Mouse (Mus musculus): ENCODE measurements around the gene Lrrc3b. TPM values are rescaled to one million over a fixed set of nuclear protein-coding genes. Genes with fewer than 3 reads are reported as not detected.

Lrrc3b gene
- total and polyA plus RNA-seq, 2 experiments from 2014 or later = 36.4 to 42.7 TPM

DNA sequence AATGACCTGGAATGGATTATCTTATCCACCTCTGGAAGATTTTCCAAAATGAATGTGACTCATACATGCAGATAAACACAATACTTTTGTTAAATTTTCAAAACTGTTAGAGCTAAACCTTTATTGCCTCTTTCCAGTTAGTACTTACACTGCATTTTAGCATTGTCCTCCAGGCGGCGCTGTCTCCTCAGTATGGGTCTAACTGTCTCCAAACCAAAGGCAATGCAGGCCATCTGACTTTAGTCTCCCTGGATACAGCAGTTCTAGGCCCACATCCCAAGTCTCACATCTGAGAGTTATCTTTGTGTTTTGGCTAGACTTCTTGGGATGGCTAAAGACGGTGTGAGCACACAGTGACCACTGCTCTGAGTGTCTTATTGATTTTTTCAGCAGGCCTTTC lies 83.3 kb downstream of the Lrrc3b start:
- no peaks in the 10 kb centered on the region for H3K36me3 ChIP-seq (ENCODE audit: insufficient read depth, low read length)
- peak; percentile 83 for DNase-seq (ENCODE audit: low spot score)
- TF ChIP-seq CTCF (IDR thresholded peaks at IDR 0.05; ENCODE audit: low read depth) = peak; percentile 80
- no peak overlapping the region for H3K4me3 ChIP-seq (ENCODE audit: low read length)
- no peak overlapping the region for H3K9ac ChIP-seq (replicated peaks; ENCODE audit: low read length)
- H3K4me1 ChIP-seq (ENCODE audit: insufficient read depth, low read length) = no peaks in the 10 kb centered on the region
- no peak overlapping the region for H3K4me2 ChIP-seq (ENCODE audit: low read depth, low read length)
- no peak overlapping the region for H3K27ac ChIP-seq
- no peaks in the 10 kb centered on the region for H3K9me3 ChIP-seq (ENCODE audit: low read length)
- 19% methylated on average over 3 of the region's 3 CpGs for WGBS
- 0 out of 2 replicates have a peak, but pooled peaks have one; percentile 45 for ATAC-seq
- H3K27me3 ChIP-seq (ENCODE audit: insufficient read depth, low read length) = no peaks in the 10 kb centered on the region

DNA sequence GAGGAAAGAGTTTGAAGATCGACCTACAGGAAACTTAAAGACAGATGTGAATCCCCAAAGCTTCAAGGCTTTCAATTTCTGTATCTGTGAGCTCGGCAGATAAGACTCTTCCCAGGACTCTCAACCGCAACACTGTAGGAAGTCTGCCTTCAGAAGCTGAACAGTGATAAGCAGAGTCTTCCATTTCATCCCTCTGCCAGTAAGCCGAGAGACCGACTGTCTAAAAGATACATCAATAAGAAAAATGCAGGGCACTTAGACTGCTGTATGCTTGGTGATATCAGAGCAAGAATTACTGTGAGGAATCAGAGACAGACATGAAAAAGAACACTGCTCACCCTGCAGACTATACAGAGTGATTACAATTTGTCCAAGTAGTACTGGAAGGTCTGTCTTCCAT lies 84.5 kb downstream of the Lrrc3b start:
- Histone ChIP-seq H3K4me3 (ENCODE audit: low read length) (no peak overlapping the region), H3K9me3 (ENCODE audit: low read length) (no peaks in the 10 kb centered on the region), H3K4me1 (ENCODE audit: insufficient read depth, low read length) (no peaks in the 10 kb centered on the region), H3K4me2 (ENCODE audit: low read depth, low read length) (no peak overlapping the region), H3K36me3 (ENCODE audit: insufficient read depth, low read length) (no peaks in the 10 kb centered on the region), H3K9ac (replicated peaks; ENCODE audit: low read length) (no peak overlapping the region), H3K27ac (no peak overlapping the region), H3K27me3 (ENCODE audit: insufficient read depth, low read length) (no peaks in the 10 kb centered on the region)
- 70% methylated on average over 5 of the region's 5 CpGs for WGBS
- no peak for TF ChIP-seq CTCF (IDR thresholded peaks at IDR 0.05; ENCODE audit: low read depth)
- ATAC-seq = no peak
- no peak for DNase-seq (ENCODE audit: low spot score)

DNA sequence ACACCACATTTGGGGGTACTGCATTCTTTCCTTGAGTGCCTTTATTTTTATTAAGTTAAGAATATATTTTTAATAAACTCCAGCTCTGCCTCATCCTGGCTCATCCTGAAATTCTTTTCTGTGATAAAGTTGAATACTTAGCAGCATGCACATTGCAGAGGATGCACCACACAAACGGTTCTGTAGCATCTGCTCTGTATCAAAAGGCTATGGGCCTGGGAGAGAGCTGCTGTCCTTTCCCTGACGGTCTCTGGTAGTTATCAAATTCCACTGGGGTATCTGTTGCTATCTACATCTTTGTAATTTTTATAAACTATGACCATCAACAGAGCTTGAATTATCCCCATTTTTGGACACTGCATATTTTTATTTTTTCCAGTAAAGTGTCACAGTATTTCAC lies 105.7 kb downstream of the Lrrc3b start:
- no peak overlapping the region for H3K4me2 ChIP-seq (ENCODE audit: low read depth, low read length)
- no peaks in the 10 kb centered on the region for H3K4me1 ChIP-seq (ENCODE audit: insufficient read depth, low read length)
- no peak for DNase-seq (ENCODE audit: low spot score)
- 75% methylated on average over 2 of the region's 2 CpGs for WGBS
- H3K4me3 ChIP-seq (ENCODE audit: low read length) = no peak overlapping the region
- H3K27ac ChIP-seq = no peak overlapping the region
- H3K36me3 ChIP-seq (ENCODE audit: insufficient read depth, low read length) = no peaks in the 10 kb centered on the region
- no peaks in the 10 kb centered on the region for H3K27me3 ChIP-seq (ENCODE audit: insufficient read depth, low read length)
- no peak overlapping the region for H3K9ac ChIP-seq (replicated peaks; ENCODE audit: low read length)
- no peaks in the 10 kb centered on the region for H3K9me3 ChIP-seq (ENCODE audit: low read length)
- TF ChIP-seq CTCF (IDR thresholded peaks at IDR 0.05; ENCODE audit: low read depth) = no peak
- no peak for ATAC-seq

DNA sequence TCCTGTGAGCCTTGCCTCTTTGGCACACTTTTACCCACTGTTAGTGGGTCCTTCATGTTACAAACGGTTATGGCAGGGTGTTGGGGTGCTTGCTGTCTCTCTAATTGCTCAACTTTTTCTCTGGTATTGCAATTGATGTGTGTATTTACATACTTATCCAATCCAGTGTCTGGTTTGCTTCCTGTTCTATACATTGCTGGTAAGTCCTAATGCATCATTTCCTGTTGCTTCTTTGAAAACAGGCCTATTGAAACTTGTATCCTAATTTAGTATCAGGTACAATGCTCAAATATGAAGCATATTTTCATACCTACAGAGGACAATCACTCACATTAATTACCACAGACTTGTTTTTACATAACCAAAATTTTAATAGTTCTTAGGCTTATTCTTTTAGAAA lies 107.4 kb downstream of the Lrrc3b start:
- Histone ChIP-seq H3K4me2 (ENCODE audit: low read depth, low read length) (no peak overlapping the region), H3K9me3 (ENCODE audit: low read length) (no peaks in the 10 kb centered on the region), H3K4me3 (ENCODE audit: low read length) (no peak overlapping the region), H3K36me3 (ENCODE audit: insufficient read depth, low read length) (no peaks in the 10 kb centered on the region), H3K27ac (no peak overlapping the region), H3K9ac (replicated peaks; ENCODE audit: low read length) (no peak overlapping the region), H3K4me1 (ENCODE audit: insufficient read depth, low read length) (no peaks in the 10 kb centered on the region), H3K27me3 (ENCODE audit: insufficient read depth, low read length) (no peaks in the 10 kb centered on the region)
- no peak for ATAC-seq
- no peak for TF ChIP-seq CTCF (IDR thresholded peaks at IDR 0.05; ENCODE audit: low read depth)
- no peak for DNase-seq (ENCODE audit: low spot score)
- WGBS = 53% methylated on average over 1 of the region's 1 CpGs

DNA sequence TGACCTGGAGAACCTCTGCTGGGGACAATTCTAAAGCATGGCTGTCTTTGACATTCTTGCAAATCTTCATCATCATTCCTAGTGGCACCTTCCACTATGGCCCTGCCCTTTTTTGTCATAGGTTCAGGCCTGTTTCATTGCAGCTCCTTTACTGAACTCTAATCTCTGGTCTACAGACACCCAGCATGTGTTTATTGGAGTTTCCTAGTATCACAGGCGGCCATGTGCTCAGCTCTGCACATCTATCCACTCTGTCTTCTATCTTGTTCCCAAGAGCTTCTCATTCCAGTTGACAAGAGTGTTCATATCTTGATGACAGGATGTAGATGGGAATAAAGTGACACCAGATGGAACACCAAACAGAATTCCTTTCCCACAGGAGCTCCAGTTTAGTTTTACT lies 108.6 kb downstream of the Lrrc3b start:
- no peak overlapping the region for H3K27ac ChIP-seq
- ATAC-seq = no peak
- no peaks in the 10 kb centered on the region for H3K27me3 ChIP-seq (ENCODE audit: insufficient read depth, low read length)
- H3K4me1 ChIP-seq (ENCODE audit: insufficient read depth, low read length) = no peaks in the 10 kb centered on the region
- WGBS = 90% methylated on average over 1 of the region's 1 CpGs
- no peaks in the 10 kb centered on the region for H3K9me3 ChIP-seq (ENCODE audit: low read length)
- no peak overlapping the region for H3K4me2 ChIP-seq (ENCODE audit: low read depth, low read length)
- H3K4me3 ChIP-seq (ENCODE audit: low read length) = no peak overlapping the region
- no peak overlapping the region for H3K9ac ChIP-seq (replicated peaks; ENCODE audit: low read length)
- no peaks in the 10 kb centered on the region for H3K36me3 ChIP-seq (ENCODE audit: insufficient read depth, low read length)
- DNase-seq (ENCODE audit: low spot score) = no peak
- TF ChIP-seq CTCF (IDR thresholded peaks at IDR 0.05; ENCODE audit: low read depth) = no peak

DNA sequence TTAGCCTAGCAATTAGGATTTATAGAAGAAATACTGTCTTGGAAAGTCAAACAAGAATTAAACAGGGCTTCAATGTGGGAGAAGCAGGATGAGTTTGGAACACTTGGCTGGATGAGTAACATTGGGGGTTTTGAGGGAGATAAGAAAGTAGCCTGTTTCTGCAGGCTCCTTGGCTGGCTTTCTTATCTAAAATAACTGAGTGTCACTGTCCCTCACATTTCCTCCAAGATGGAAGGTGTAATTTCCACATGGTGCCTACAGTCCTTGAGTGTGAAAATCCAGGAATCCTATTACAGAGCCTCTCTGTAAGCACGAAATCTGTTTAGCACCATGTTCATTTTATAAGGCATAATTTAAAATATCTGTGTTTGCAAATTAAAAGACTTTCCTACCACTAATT lies 112.9 kb downstream of the Lrrc3b start:
- H3K9ac ChIP-seq (replicated peaks; ENCODE audit: low read length) = no peak overlapping the region
- no peak overlapping the region for H3K27ac ChIP-seq
- no peaks in the 10 kb centered on the region for H3K4me1 ChIP-seq (ENCODE audit: insufficient read depth, low read length)
- no peak for DNase-seq (ENCODE audit: low spot score)
- no peaks in the 10 kb centered on the region for H3K9me3 ChIP-seq (ENCODE audit: low read length)
- no peak for ATAC-seq
- WGBS = 56% methylated on average over 1 of the region's 1 CpGs
- H3K27me3 ChIP-seq (ENCODE audit: insufficient read depth, low read length) = no peaks in the 10 kb centered on the region
- no peak overlapping the region for H3K4me2 ChIP-seq (ENCODE audit: low read depth, low read length)
- no peak overlapping the region for H3K4me3 ChIP-seq (ENCODE audit: low read length)
- TF ChIP-seq CTCF (IDR thresholded peaks at IDR 0.05; ENCODE audit: low read depth) = no peak
- no peaks in the 10 kb centered on the region for H3K36me3 ChIP-seq (ENCODE audit: insufficient read depth, low read length)

DNA sequence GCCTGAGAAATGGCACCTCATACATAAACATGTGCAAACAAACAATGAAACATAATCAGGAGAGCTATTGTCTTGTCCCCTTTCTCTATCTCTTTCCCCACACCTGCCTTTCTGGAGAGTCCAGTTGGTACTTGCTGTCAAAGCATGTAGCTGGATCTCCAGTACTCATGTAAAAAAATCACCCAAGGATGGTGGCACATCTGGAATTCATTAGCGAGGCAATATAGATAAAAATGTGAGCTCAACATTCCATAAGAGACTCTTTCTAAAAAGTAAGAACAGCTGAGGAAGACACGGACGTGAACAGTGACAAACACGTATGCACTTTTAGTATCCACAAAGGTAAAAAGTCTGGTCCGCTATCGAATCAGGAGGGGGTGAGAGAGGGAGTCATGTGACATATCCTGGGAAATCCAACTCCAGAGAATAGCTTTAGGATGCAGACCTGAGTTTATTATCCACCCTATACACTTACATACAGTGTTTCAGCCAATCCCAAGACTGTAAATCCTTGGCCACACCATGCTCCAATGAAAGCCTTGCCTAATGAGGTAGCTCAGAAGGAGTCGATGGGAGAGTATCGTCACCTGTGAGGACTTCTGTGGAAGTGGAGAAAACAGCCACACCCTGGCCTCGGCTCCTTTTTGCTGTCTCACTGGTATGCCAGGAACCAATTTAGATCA lies 116.2 kb downstream of the Lrrc3b start:
- Histone ChIP-seq H3K4me3 (ENCODE audit: low read length) (no peak overlapping the region), H3K36me3 (ENCODE audit: insufficient read depth, low read length) (no peaks in the 10 kb centered on the region), H3K9me3 (ENCODE audit: low read length) (no peaks in the 10 kb centered on the region), H3K27ac (no peak overlapping the region), H3K4me2 (ENCODE audit: low read depth, low read length) (no peak overlapping the region), H3K9ac (replicated peaks; ENCODE audit: low read length) (no peak overlapping the region), H3K27me3 (ENCODE audit: insufficient read depth, low read length) (no peaks in the 10 kb centered on the region), H3K4me1 (ENCODE audit: insufficient read depth, low read length) (no peaks in the 10 kb centered on the region)
- 91% methylated on average over 9 of the region's 9 CpGs for WGBS
- no peak for TF ChIP-seq CTCF (IDR thresholded peaks at IDR 0.05; ENCODE audit: low read depth)
- ATAC-seq (no peak), DNase-seq (ENCODE audit: low spot score) (no peak)
